Mouse (Mus musculus): ENCODE results near the gene Tmem198b.

Gene Tmem198b

DNA sequence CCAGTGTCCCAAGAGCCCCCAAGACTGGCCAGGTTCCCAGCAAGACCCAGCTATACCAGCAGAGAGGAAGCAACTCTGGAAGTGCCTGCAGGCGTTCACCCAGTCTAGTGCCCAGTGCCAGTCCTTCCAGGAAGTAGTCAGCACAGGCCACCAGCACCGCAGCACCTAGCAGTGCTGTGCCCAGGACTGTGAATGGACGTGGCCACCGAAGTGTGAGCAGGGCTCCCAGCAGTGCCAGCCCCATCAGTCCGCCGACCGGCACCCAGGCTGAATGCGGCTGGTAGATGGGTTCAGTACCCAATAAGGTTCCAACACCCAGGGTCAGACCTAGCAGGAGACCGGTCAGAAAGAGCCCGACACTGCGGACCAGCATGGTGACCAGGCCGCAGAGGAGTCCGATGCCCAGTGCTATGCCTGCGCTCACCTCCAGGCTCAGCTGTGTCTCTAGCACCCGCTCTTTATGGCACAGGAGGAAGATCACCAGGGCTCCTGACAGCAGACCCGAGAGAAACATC lies 2.1 kb downstream of the Tmem198b start:
- DNase-seq (ENCODE audit: low spot score in 2 of 2) = no peak

DNA sequence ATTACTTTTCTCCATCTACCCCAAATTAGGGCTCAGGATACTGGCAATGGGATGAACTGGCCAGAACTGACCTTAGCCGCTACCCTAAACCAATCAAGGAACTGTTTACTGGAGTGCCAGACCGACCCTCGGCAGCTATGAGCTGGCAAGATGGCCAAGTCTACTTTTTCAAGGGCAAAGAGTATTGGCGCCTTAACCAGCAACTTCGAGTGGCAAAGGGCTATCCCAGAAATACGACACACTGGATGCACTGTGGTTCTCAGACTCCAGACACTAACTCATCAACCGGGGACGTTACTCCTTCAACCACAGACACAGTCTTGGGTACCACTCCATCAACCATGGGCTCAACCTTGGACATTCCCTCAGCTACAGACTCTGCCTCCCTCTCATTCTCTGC lies 5.5 kb downstream of the Tmem198b start:
- DNase-seq (ENCODE audit: low spot score in 2 of 2) = no peak

DNA sequence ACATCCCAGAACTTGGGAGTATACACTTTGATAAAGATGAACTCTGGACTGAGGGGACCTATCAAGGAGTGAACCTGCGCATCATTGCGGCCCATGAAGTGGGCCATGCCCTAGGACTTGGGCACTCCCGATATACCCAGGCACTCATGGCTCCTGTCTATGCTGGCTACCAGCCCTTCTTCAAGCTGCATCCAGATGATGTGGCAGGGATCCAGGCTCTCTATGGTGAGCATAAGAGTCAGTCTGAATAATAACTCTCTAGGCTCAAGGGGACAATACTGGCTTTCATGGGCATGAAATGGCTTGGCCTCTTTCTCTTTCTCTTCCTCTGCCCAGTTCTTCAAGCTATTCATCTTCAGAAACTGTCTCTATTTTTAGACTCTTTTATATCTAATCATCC lies 8.6 kb downstream of the Tmem198b start:
- peak in 1 of 2 experiments; percentile 38 for DNase-seq (ENCODE audit: low spot score in 2 of 2)

DNA sequence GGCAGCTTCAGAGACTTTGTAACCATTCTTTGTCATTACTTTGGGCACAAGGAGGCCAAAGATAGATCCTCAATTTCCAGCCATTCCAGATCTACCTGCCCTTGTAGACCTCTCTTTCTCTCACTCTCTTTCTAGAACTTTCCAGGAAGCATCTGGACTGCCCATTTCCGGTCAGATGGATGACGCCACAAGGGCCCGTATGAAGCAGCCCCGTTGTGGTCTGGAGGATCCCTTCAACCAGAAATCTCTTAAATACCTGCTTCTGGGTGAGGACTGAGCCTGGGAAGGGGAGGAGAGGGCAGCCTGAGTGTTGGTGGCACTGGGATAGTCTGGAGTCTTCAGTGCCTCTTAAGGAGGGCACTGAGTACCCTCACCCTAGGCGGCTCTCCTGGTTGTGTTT lies 9.8 kb downstream of the Tmem198b start:
- no peak for DNase-seq (ENCODE audit: low spot score in 2 of 2)

DNA sequence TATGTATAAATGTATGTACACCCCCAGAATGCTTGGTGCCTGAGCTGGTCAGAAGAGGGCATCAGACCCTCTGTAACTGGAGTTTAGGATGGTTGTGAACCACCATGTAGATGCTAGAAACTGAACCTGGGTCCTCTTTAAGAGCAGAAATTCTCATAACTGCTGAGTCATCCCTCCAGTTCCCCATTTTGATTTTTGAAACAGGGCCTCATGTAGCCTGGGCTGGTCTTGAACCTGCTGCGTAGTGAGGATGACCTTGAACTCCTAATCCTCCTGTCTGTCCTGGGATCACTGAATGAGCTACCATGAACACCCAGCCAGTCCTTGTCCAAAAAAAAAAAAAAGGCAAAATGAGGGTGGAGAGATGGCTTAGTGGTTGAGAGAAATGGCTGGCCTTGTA lies 10.9 kb downstream of the Tmem198b start:
- DNase-seq (ENCODE audit: low spot score in 2 of 2) = no peak

DNA sequence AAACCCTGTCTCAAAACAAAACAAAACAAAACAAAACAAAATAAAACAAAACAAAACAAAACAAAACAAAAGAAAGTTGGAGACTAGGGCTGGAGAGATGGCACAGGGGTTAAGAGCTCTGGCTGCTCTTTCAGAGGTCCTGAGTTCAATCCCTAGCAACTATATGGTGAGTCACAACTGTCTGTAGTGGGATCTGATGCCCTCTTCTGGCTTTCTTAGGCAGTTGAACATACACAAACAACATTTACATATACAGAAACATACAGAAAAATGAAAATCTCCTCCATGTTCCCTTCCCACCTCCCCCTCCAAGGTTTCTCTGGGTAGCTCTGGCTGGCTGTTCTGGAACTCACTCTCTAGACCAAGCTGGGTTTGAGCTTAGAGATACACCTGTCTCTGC lies 12.1 kb downstream of the Tmem198b start:
- no peak for DNase-seq (ENCODE audit: low spot score in 2 of 2)

DNA sequence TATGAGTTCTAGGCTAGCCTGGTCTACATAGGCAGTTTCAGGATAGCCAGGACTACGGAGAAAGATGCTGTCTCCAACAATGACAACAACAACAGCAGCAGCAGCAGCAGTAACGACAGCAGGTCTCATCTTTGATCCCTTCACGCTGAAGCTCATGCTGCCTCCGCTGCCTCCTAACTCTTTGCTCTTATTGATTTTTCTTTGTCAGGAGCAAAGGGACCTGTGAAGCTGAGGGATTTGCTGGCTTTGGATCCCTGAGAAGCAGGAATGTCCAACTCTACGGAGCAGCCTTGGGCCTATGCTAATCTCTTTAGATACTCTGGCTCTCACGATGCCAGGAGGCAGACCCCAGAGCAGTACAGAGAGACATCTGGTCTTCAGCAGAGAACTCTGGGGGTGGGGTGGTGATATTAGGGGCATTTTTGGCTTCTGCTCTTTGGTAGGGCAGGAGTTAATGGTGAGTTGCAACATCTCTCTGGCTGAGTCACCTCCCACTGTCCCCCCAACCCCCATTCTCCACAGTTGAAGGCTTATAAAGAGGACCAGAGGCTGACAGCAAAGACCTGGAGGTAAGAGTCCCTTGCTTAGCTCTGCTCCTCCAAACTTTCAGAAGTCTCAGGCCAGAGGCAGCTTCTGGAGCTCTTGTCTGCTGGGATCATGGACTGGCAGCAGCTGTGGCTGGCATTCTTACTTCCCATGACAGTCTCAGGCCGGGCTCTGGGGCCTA lies 13.6 kb downstream of the Tmem198b start, which contains the start of gene Mmp19:
Mmp19 (plus strand) TSS at position 513 of the 727 bp plus-strand sequence.
- DNase-seq (ENCODE audit: low spot score in 2 of 2) = no peak

DNA sequence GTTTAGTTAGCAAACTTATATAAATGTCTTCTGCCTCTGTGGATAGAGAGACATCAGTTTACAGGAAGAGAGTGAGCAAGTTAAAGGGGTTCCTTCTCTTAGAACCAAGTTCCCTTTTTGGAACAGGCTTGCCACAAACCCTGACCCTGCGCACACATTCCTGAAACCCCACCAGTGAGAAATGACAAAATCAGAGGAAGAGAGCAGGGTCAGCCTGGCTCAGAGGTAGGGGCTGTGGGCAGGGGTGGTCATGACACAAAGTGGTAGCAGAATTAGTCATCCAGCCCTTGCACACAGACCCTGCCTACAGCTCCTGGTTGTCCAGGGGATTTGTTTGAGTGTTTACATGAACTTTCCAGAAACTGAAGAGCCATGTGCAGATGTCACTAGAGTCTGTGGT lies 24.0 kb downstream of the Tmem198b start:
- no peak for DNase-seq (ENCODE audit: low spot score in 2 of 2)

DNA sequence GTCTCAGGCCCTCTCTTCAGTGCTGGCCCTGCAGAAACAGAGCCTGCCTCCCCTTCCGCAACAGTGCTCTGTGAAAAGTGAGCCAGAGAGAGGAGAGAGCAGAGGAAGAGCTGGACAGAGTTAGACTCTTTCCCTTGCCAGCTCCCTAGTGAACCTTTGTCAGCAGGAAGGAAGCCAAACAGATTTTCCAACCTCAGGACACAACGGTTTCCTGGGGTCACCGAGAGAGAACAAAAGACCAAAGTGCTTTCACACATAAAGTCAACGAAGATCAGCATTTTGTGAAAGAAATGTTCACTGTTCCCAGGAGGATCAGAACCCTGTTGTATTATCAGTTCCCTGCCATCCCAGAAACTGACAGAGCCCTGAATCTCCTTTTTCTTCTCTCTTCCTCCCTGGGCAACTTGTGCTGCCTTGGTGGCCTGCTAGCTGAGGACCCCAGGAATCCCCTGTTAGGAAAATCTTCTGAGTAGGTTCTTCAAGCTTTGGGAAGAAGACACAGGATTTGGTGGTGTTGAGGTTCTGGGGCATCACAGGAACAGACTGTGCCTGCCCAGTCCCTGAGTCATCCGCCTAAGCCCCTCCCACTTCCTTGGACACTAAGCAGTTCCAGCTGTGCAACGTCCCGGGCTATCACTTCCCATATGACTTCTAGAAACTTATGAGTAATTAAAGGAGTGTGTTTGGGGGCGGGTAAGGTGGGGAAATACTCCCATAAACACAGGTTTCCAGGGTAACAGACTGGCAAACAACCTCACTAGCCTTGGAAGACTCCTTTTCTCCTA lies 25.0 kb downstream of the Tmem198b start:
- no peak for DNase-seq (ENCODE audit: low spot score in 2 of 2)

DNA sequence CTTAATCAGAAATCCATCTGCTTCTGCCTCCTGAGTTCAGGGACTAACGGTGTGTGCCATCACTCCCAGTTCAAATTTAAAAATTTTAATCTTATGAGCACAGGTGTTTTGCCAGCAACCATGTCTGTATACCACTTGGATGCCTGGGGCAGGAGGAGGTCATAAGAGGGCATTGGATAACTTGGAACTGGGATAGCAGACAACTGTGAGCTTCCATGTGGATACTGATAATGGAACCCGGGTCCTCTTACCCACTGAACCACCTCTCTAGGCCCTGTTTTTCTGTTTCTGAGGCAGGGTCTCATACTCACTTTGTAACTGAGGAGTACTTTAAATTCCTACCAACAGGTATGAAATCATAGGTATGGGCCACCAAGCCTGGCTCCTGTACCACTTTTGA lies 25.7 kb downstream of the Tmem198b start:
- DNase-seq (ENCODE audit: low spot score in 2 of 2) = no peak

DNA sequence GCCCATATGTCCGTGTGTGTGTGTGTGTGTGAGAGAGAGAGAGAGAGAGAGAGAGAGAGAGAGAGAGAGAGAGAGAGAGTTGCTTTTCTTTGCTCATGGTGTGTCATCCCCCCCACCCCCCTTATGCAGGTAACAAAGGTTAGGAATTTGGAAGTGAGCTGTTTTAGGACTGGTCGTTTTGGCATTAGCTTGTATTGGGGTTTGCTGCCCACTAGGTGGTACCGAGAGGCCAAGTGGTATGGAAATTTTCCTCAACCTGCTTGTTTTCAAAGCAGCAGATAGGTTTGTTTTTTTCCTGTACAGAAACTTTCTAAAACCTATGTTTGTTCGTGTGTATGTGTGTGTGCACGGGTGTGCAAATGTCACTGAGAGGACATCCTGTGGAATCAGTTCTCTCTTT lies 30.5 kb downstream of the Tmem198b start:
- no peak for DNase-seq (ENCODE audit: low spot score in 2 of 2)

DNA sequence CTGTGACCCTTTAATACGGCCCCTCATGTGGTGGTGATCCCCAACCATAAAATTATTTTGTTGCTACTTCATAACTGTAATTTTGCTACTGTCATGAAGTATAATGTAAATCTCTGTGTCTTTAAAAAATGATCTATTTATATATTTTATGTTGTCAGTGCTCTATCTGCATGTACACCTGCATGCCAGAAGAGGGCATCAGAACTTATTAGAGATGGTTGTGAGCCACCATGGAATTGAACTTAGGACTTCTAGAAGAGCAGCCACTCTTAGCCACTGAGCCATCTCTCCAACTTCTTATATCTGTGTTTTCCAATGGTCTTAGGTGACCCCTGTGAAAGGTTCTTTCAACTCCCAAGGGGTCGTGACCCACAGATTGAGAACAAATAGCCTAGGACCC lies 31.3 kb downstream of the Tmem198b start:
- no peak for DNase-seq (ENCODE audit: low spot score in 2 of 2)
